Mouse (Mus musculus) liver, embryonic 13.5 days (tissue): ENCODE measurements around the gene Prl7c1. TPM values are rescaled to one million over a fixed set of nuclear protein-coding genes. Genes with fewer than 3 reads are reported as not detected.
"Not testable (repeated sequence)": the region's sequence is repeated elsewhere in the genome, so short reads cannot be mapped to it uniquely, and the experiment has no call there.

Experiments used
- ATAC-seq: fragments of 200-750 bp; cut with Nextera tagmentation; 2 replicates; pipeline ENCODE4 v1.8.0; 2017; ENCODE audit warnings: low read depth, mild to moderate bottlenecking, moderate number of reproducible peaks, moderate library complexity
- DNase-seq: peaks from one replicate; pipeline ENCODE4 v3.0.0; 2022
- H3K27ac ChIP-seq: fragments of 300-500 bp; sonication (generic); 2 replicates; pipeline ENCODE4 v1.5.1; 2015; ENCODE audit warnings: moderate library complexity, mild to moderate bottlenecking, inconsistent platforms
- H3K27me3 ChIP-seq: fragments of 300-500 bp; sonication (generic); 2 replicates; pipeline ENCODE4 v1.6.1; 2015; ENCODE audit warnings: mild to moderate bottlenecking, inconsistent platforms
- H3K36me3 ChIP-seq: fragments of 300-500 bp; sonication (generic); 2 replicates; pipeline ENCODE4 v1.6.1; 2015; ENCODE audit warnings: mild to moderate bottlenecking, inconsistent platforms
- H3K4me1 ChIP-seq: fragments of 300-500 bp; sonication (generic); replicated peaks from 2 replicates; pipeline ENCODE4 v1.6.1; 2015; ENCODE audit warnings: inconsistent platforms
- H3K4me2 ChIP-seq: fragments of 300-500 bp; sonication (generic); 2 replicates; pipeline ENCODE4 v1.6.1; 2015; ENCODE audit warnings: inconsistent platforms, mild to moderate bottlenecking, moderate library complexity
- H3K4me3 ChIP-seq: fragments of 300-500 bp; sonication (generic); replicated peaks from 2 replicates; pipeline ENCODE4 v1.5.1; 2015; ENCODE audit warnings: mild to moderate bottlenecking, inconsistent platforms
- H3K9ac ChIP-seq: fragments of 300-500 bp; sonication (generic); 2 replicates; pipeline ENCODE4 v1.6.1; 2015; ENCODE audit warnings: mild to moderate bottlenecking, inconsistent platforms
- H3K9me3 ChIP-seq: fragments of 300-500 bp; sonication (generic); replicated peaks from 2 replicates; pipeline ENCODE4 v1.6.1; 2016; ENCODE audit warnings: inconsistent platforms
- WGBS: fragments of 180-500 bp; shearing (Covaris S2); methylation state at CpG from one replicate; pipeline ENCODE4 v1.1.7; 2015; ENCODE audit not compliant: insufficient replicate concordance; 5-methylcytosine and 5-hydroxymethylcytosine counted together
- polyA plus RNA-seq: library from polyadenylated mRNA; unstranded; fragments of >200 nt; fragmentation: Nextera tagmentation; extraction: Ambion mirVana; gene quantifications from 2 replicates; pipeline ENCODE4 v1.2.1, GENCODE M21; 2015

The Prl7c1 gene
- not detected in 2 replicates for polyA plus RNA-seq

DNA sequence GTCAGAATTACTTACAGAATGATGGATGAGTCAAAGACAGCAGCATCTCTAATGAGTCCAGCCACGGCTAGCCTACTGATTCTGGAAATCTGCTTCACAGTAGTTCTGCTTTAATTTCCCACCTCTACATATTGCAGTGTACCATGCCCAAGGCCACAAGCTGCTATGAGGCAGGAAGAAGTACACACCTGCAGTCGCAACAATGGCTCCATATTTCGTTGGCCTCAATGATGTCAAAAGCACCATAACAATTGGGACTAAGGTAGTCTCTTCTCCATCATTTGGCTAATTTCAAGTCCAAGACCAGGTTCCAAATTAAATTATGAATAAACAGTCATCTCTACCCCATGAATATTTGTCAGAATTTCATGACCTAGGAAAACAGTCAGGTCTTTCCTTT, at the start of gene Prl7c1:
TSS of gene Prl7c1 (minus strand) at position 101 of the 400 bp plus-strand sequence.
- not testable (repeated sequence) for H3K9ac ChIP-seq, H3K4me2 ChIP-seq, H3K4me1 ChIP-seq, H3K36me3 ChIP-seq, H3K27me3 ChIP-seq, ATAC-seq, H3K27ac ChIP-seq, DNase-seq, H3K9me3 ChIP-seq, H3K4me3 ChIP-seq
- WGBS: 62% methylated on average over 3 of the region's 3 CpGs

GRCm38 (mm10) chr13:27802765-27803164, 22.2 kb upstream of the Prl7c1 start:
- Histone ChIP-seq H3K27me3 (no peaks in the 10 kb centered on the region), H3K4me3 (no peak overlapping the region), H3K9ac (no peak overlapping the region), H3K9me3 (no peaks in the 10 kb centered on the region), H3K4me2 (no peak overlapping the region), H3K4me1 (no peaks in the 10 kb centered on the region), H3K27ac (no peak overlapping the region), H3K36me3 (no peaks in the 10 kb centered on the region)
- DNase-seq: no peak
- 44% methylated on average over 1 of the region's 1 CpGs for WGBS
- ATAC-seq: no peak

DNA sequence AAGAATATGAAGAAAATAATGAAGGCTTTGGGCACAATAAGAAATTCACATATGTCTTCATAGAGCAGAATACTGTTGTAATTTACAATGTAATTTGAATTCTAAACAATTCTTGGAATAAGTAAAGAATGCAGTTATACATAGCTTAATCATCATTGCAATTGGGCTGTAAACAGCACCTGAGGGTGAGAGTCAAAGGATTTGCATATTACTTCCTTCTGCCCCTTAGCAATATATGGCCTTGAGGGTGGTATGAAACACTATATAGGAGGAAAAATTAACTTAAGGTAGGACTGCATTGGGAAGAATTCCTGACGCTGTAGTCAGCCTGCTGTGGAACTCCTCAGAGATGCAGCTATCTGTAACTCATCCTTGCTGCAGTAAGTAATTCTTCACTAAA, 20.8 kb upstream of the Prl7c1 start, which contains the start of gene Prl2a1:
TSS of gene Prl2a1 (plus strand) at position 301 of the 400 bp plus-strand sequence.
- no peaks in the 10 kb centered on the region for H3K27me3 ChIP-seq
- no peak within 1 kb of the TSS for H3K27ac ChIP-seq
- no peak for ATAC-seq
- H3K9me3 ChIP-seq: no peaks in the 10 kb centered on the region
- no peak within 1 kb of the TSS for H3K9ac ChIP-seq
- DNase-seq: no peak
- H3K4me1 ChIP-seq: no peaks in the 10 kb centered on the region
- H3K36me3 ChIP-seq: no peaks in the 10 kb centered on the region
- H3K4me3 ChIP-seq: no peak within 1 kb of the TSS
- 58% methylated on average over 1 of the region's 1 CpGs for WGBS
- H3K4me2 ChIP-seq: no peak within 1 kb of the TSS

- Histone ChIP-seq H3K9ac (no peak overlapping the region), H3K36me3 (no peaks in the 10 kb centered on the region), H3K27me3 (no peaks in the 10 kb centered on the region), H3K4me2 (no peak overlapping the region), H3K27ac (no peak overlapping the region), H3K9me3 (no peaks in the 10 kb centered on the region), H3K4me3 (no peak overlapping the region), H3K4me1 (no peaks in the 10 kb centered on the region)
- 32% methylated on average over 4 of the region's 4 CpGs for WGBS
- DNase-seq (no peak), ATAC-seq (no peak)
Observed at GRCm38 (mm10) chr13:27799303-27799702, 18.7 kb upstream of the Prl7c1 start.

DNA sequence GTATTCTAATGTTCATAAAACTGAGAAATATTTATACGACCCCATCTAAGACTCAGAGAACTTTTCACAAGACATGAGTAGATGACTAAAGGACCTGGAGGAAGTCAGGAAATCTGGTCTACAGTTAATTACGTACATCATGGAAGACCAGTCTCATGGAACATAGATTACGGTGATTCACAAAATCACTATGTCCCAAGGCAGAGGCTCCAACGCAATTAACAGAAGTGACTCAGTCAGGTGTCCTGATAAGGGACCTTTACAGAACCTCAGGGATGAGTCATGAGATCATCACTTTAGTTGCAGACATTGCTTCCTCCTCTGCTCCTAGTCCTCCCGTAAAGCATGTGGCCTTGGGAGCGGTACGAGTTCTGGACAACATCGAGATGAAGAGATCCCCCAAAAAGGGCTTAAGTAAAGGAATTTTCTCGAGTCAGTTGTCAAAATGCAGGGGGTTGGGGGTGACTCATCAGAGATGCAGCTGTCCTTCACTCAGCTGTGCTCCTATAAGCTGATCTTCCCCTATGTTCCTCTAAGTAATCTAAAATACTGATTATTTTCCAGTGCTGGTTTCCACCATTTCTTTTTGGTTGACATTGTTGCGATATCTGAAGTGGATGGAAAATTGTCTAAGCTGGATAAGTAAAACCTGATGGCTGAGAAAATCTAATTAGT, 46.0 kb downstream of the Prl7c1 start:
- Histone ChIP-seq H3K27ac (no peak overlapping the region), H3K27me3 (no peaks in the 10 kb centered on the region), H3K4me3 (no peak overlapping the region), H3K9ac (no peak overlapping the region), H3K36me3 (no peaks in the 10 kb centered on the region), H3K4me2 (no peak overlapping the region), H3K9me3 (no peaks in the 10 kb centered on the region), H3K4me1 (no peaks in the 10 kb centered on the region)
- no peak for ATAC-seq
- no peak for DNase-seq
- 69% methylated on average over 10 of the region's 10 CpGs for WGBS

- not testable (repeated sequence) for H3K27me3 ChIP-seq, H3K4me2 ChIP-seq, H3K9ac ChIP-seq, H3K4me1 ChIP-seq, H3K4me3 ChIP-seq, DNase-seq, ATAC-seq, H3K36me3 ChIP-seq, H3K27ac ChIP-seq, H3K9me3 ChIP-seq
- WGBS: 43% methylated on average over 5 of the region's 5 CpGs
Observed at GRCm38 (mm10) chr13:27730286-27730959, 50.2 kb downstream of the Prl7c1 start.

- not testable (repeated sequence) for H3K36me3 ChIP-seq, DNase-seq, H3K9me3 ChIP-seq, H3K27ac ChIP-seq, H3K4me3 ChIP-seq, H3K27me3 ChIP-seq, H3K4me1 ChIP-seq, H3K4me2 ChIP-seq, H3K9ac ChIP-seq, ATAC-seq
- WGBS: 59% methylated on average over 3 of the region's 3 CpGs
Observed at GRCm38 (mm10) chr13:27725057-27725456, 55.5 kb downstream of the Prl7c1 start.

Other genes with a start within 250 kb of the Prl7c1 start
- gene Prl8a9, start 216.2 kb downstream of the Prl7c1 start, polyA plus RNA-seq: not detected in 2 replicates
- gene Prl8a1, start 198.6 kb downstream of the Prl7c1 start, polyA plus RNA-seq: not detected in 2 replicates
- not detected in 2 replicates for gene Prl7b1, start 170.2 kb downstream of the Prl7c1 start, polyA plus RNA-seq
- not detected in 2 replicates for gene Prl7a1, start 138.3 kb downstream of the Prl7c1 start, polyA plus RNA-seq
- not detected in 2 replicates for gene Prl7a2, start 112.8 kb downstream of the Prl7c1 start, polyA plus RNA-seq
- gene Prl7d1, start 64.1 kb downstream of the Prl7c1 start, polyA plus RNA-seq: not detected in 2 replicates
- not detected in 2 replicates for gene Prl2a1, start 20.9 kb upstream of the Prl7c1 start, polyA plus RNA-seq
- not detected in 2 replicates for gene Prl2c1, start 68.5 kb upstream of the Prl7c1 start, polyA plus RNA-seq
- gene Prl4a1, start 235.4 kb upstream of the Prl7c1 start, polyA plus RNA-seq: not detected in 2 replicates